Mouse (Mus musculus): ENCODE measurements around the gene Cd81.

- no peak for TF ChIP-seq CTCF (IDR thresholded peaks at IDR 0.05; ENCODE audit: borderline replicate concordance, insufficient read depth, low read length)
- no peak; the same call in 1 of the 2 replicates for TF ChIP-seq POLR2A (IDR thresholded peaks at IDR 0.05; ENCODE audit: low read depth, low read length)
These were observed 2.5 kb downstream of the Cd81 start for GRCm38 (mm10) chr7:143055001-143055400.

Data from embryonic fibroblast, embryonic 13.5 days (primary cell).